Mouse (Mus musculus) kidney, postnatal 0 days (tissue): ENCODE data around the gene Gpr162. TPM values are rescaled to one million over a fixed set of nuclear protein-coding genes. Genes with fewer than 3 reads are reported as not detected.

Source experiments
- ATAC-seq: fragments of 200-750 bp; cut with Nextera tagmentation; replicated peaks from 2 replicates; pipeline ENCODE4 v1.8.0; 2017; ENCODE audit warnings: low read depth, moderate number of reproducible peaks, moderate TSS enrichment, moderate library complexity; ENCODE audit not compliant: low FRiP score
- DNase-seq: peaks from one replicate; pipeline ENCODE4 v3.0.0-alpha.2; 2016; ENCODE audit warnings: low spot score
- H3K27ac ChIP-seq: fragments of 300-500 bp; sonication (generic); 2 replicates; pipeline ENCODE4 v1.5.1; 2014; ENCODE audit warnings: mild to moderate bottlenecking
- H3K27me3 ChIP-seq: fragments of 300-500 bp; sonication (generic); 2 replicates; pipeline ENCODE4 v1.6.1; 2014; ENCODE audit warnings: low read length, mixed read lengths; ENCODE audit not compliant: insufficient read depth
- H3K36me3 ChIP-seq: fragments of 300-500 bp; sonication (generic); 2 replicates; pipeline ENCODE4 v1.6.1; 2014; ENCODE audit warnings: low read length, mixed read lengths; ENCODE audit not compliant: insufficient read depth
- H3K4me1 ChIP-seq: fragments of 300-500 bp; sonication (generic); replicated peaks from 2 replicates; pipeline ENCODE4 v1.6.1; 2014; ENCODE audit warnings: antibody characterized with exemption, low read length, mixed read lengths; ENCODE audit not compliant: insufficient read depth
- H3K4me2 ChIP-seq: fragments of 300-500 bp; sonication (generic); 2 replicates; pipeline ENCODE4 v1.6.1; 2014; ENCODE audit warnings: mild to moderate bottlenecking, low read length, moderate library complexity, mixed read lengths
- H3K4me3 ChIP-seq: fragments of 300-500 bp; sonication (generic); replicated peaks from 2 replicates; pipeline ENCODE4 v1.5.1; 2014; ENCODE audit warnings: low read depth, low read length
- H3K9ac ChIP-seq: fragments of 300-500 bp; sonication (generic); 2 replicates; pipeline ENCODE4 v1.6.1; 2014; ENCODE audit warnings: low read depth, low read length
- H3K9me3 ChIP-seq: fragments of 300-500 bp; sonication (generic); replicated peaks from 2 replicates; pipeline ENCODE4 v1.6.1; 2016; ENCODE audit warnings: low read length, inconsistent platforms, mixed read lengths
- CTCF ChIP-seq: IDR thresholded peaks from 2 replicates; pipeline ENCODE4 v1.5.1; 2016; ENCODE audit warnings: antibody characterized with exemption, low read depth, mild to moderate bottlenecking, moderate library complexity
- WGBS: fragments of 180-500 bp; shearing (Covaris S2); extraction: QIAGEN DNeasy Blood & Tissue Kit; methylation state at CpG from one replicate; pipeline ENCODE4 v1.1.7; 2014; 5-methylcytosine and 5-hydroxymethylcytosine counted together
- polyA plus RNA-seq: library from polyadenylated mRNA; unstranded; fragments of >200 nt; fragmentation: Nextera tagmentation; extraction: Ambion mirVana; gene quantifications from 2 replicates; pipeline ENCODE4 v1.2.1, GENCODE M21; 2015

Gpr162 gene
- polyA plus RNA-seq, 1 experiment from 2014 or later = 2.2 TPM

DNA sequence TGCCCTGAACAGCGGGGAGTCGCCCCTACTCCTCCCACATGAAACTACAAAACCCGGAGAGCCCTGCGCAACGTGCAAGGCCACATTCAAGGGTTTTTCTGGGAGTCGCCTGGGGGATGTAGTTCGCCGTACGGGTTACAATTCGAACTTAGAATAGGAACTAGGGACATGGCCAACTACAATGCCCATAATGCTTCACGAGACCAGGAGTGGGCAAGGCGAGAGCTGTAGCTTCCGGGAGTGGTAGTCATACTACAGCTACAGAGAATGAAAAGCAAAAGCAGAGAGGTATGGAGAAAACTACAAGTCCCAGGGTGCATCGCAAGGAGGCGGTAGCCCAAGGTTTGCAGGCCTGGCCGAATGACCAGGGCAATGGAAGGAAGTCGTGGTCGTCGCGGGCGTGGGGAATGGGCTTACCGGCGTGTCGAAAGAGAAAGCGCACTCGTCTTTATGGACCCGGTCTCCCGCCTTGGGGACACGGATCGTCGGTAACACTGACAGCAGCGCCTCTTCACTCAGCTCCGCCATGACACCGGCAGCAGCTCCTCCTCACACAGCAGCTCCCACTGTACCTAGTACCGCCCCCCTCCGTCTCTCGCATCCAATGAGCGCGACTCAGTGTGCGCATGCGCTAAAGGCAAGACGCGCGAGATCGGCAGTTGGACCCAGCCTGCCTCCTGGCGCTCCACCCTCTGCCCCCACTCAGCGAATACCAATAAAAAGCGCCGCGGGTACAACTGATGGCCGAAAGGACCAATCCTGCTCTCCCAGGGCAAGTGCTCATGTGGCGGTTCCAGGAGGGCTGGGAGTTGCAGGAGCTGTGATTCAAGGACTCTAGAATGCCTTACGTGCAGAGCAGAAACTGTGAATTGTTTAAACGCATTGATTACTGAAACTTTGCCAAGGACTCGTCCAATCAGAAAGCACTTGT is 34.6 kb downstream of the Gpr162 start, which contains the start of the genes Usp5 and Cdca3:
TSS of gene Usp5 (minus strand) at position 617 of the 931 bp plus-strand sequence.
TSS of gene Cdca3 (plus strand) at position 680 of the 931 bp plus-strand sequence.
- Histone ChIP-seq H3K9ac (peak within 1 kb of the TSS; percentile 70), H3K27ac (peak within 1 kb of the TSS; percentile 92), H3K36me3 (peaks cover 18% of the 10 kb centered on the region), H3K4me3 (peak within 1 kb of the TSS; percentile 67), H3K4me2 (peak within 1 kb of the TSS; percentile 89), H3K27me3 (no peaks in the 10 kb centered on the region), H3K4me1 (peaks cover 5% of the 10 kb centered on the region; the same call in 1 of the 2 replicates), H3K9me3 (no peaks in the 10 kb centered on the region)
- TF ChIP-seq CTCF = peak; percentile 45
- DNase-seq (peak; percentile 100), ATAC-seq (peak; percentile 94)
- WGBS = under 1% methylated on average over 55 of the region's 55 CpGs

DNA sequence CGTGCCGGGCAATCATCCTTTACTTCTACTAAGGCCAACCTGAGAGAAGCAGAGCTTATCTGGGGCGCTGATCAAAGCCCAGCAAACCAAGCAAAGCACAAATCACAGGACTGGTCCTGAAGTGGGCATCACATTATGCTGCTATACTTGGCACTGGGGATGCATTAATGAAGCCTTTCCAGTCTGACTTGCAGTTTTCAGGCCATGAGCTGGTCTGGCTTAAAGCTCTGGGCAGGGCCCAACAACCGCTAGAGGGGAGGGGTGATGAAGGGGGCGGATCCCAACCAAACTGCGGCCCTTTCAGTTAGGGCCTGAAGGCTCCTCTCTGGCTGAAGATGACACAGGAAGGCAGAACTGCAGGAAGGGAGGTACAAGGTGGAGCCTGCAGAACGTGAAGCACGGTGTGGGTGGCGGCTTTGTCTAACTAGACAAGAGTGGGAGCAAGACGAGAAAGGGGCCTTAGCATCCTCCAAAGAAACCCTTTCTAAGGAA is 35.6 kb downstream of the Gpr162 start:
- Histone ChIP-seq H3K4me1 (peaks cover 5% of the 10 kb centered on the region; the same call in 1 of the 2 replicates), H3K27ac (peak overlapping the region; percentile 38; the same call in 1 of the 2 replicates), H3K27me3 (no peaks in the 10 kb centered on the region), H3K4me3 (peak overlapping the region; percentile 67), H3K36me3 (peaks cover 28% of the 10 kb centered on the region), H3K4me2 (peak overlapping the region; percentile 89), H3K9me3 (no peaks in the 10 kb centered on the region), H3K9ac (peak overlapping the region; percentile 52)
- ATAC-seq (no peak), DNase-seq (peak; percentile 61)
- peak; percentile 23; the same call in 1 of the 2 replicates for TF ChIP-seq CTCF
- WGBS = 17% methylated on average over 10 of the region's 10 CpGs

DNA sequence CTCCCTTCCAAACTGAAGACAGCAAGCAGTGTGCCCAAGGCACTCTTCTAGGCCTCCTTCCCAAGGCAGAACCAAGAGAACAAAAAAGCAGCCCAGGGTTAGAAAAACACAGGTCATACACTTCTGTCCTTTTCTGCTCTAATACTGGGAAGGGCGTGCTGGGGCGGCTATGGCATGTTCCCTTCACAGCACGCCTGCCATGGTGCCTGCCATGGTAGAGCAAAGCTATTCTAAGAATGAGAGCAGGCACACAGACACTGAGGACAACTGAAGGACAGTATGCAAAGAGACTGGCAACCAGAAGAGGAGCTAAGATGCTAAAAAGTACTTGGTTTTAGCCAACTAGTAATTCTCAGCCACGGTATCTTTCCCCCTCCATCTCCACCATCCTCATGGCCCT is 41.7 kb downstream of the Gpr162 start:
- ATAC-seq (no peak), DNase-seq (no peak)
- H3K9me3 ChIP-seq = no peaks in the 10 kb centered on the region
- no peaks in the 10 kb centered on the region for H3K27me3 ChIP-seq
- no peak overlapping the region for H3K4me2 ChIP-seq
- H3K4me1 ChIP-seq = no peaks in the 10 kb centered on the region
- no peak overlapping the region for H3K4me3 ChIP-seq
- WGBS = 97% methylated on average over 4 of the region's 4 CpGs
- H3K36me3 ChIP-seq = peaks cover 84% of the 10 kb centered on the region
- H3K27ac ChIP-seq = no peak overlapping the region
- no peak overlapping the region for H3K9ac ChIP-seq
- TF ChIP-seq CTCF = no peak

DNA sequence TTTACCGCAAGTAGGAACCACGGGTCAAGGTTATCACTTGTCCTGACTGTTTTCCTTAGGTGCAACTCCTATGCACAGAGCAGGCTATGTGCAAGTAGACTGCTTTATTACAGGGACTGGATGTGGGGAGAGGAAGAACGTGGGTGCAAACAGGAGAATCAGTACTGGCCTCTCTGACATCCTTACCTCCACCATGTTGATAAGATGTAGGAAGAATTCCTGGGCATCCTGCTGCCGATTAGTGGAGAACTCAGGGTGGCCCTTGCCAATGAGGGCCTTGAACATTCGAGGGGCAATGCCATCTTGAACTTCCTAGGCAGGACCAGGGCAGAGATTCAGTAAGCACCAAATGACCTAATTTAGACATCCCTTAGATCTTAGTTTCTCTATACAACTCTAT is 42.9 kb downstream of the Gpr162 start:
- WGBS = 92% methylated on average over 5 of the region's 5 CpGs

DNA sequence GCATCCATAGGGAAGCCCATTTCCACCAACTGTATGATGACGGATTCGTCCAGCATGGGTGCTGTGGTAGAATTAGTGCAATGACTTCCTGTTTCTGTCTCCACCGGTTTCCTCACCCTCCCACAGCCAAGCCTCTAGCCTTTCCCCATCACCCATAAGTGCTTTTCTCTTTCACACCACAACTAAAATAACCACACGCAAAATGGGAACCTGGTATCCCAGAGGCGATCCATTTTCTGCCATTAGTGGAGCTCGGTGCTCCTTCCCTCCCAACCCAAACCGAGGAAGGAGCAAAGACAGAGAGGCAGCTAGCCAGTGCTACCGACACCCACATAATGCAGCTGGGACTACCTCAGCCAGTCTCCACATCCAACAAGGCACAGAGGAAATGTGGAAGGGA is 45.8 kb downstream of the Gpr162 start:
- Histone ChIP-seq H3K9ac (no peak overlapping the region), H3K27me3 (no peaks in the 10 kb centered on the region), H3K4me1 (peaks cover 5% of the 10 kb centered on the region; the same call in 1 of the 2 replicates), H3K27ac (no peak overlapping the region), H3K9me3 (no peaks in the 10 kb centered on the region), H3K36me3 (peaks cover 57% of the 10 kb centered on the region), H3K4me3 (no peak overlapping the region), H3K4me2 (no peak overlapping the region)
- WGBS = 90% methylated on average over 8 of the region's 8 CpGs
- no peak for TF ChIP-seq CTCF
- ATAC-seq (no peak), DNase-seq (no peak)

More for the DNA sequence above, 42.9 kb downstream of the Gpr162 start:
- ATAC-seq = no peak
- no peak for TF ChIP-seq CTCF
- Histone ChIP-seq H3K9ac (no peak overlapping the region), H3K4me2 (no peak overlapping the region), H3K27me3 (no peaks in the 10 kb centered on the region), H3K9me3 (no peaks in the 10 kb centered on the region), H3K27ac (no peak overlapping the region), H3K36me3 (peaks cover 83% of the 10 kb centered on the region), H3K4me3 (no peak overlapping the region), H3K4me1 (no peaks in the 10 kb centered on the region)
- DNase-seq = no peak

DNA sequence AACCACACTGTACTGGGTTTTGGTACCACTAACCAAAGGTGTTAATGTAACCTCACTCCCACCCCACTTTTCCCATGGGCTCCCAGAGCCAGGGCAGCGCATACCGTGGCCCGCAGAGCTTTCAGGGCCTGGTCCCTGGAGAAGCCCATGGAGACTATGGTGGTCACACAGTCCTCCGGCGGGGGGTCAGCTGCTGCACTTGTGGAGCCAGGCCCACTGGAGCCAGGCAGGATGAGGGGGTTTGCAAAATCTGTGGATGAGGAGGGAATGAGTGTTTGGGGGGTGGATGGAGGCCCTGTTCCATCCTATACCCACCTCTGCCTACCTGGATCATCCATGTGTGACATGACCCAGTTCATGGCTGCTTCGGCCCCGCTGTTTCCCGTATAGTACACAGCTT is 46.2 kb downstream of the Gpr162 start:
- DNase-seq = no peak
- no peak overlapping the region for H3K4me2 ChIP-seq
- no peak for ATAC-seq
- no peaks in the 10 kb centered on the region for H3K9me3 ChIP-seq
- TF ChIP-seq CTCF = no peak
- H3K36me3 ChIP-seq = peaks cover 53% of the 10 kb centered on the region
- no peaks in the 10 kb centered on the region for H3K27me3 ChIP-seq
- WGBS = over 99% methylated on average over 8 of the region's 8 CpGs
- H3K9ac ChIP-seq = no peak overlapping the region
- no peak overlapping the region for H3K27ac ChIP-seq
- peaks cover 9% of the 10 kb centered on the region; the same call in 1 of the 2 replicates for H3K4me1 ChIP-seq
- H3K4me3 ChIP-seq = no peak overlapping the region
